Mouse (Mus musculus): Measurements from ENCODE around the gene Il2. TPM values are rescaled to one million over a fixed set of nuclear protein-coding genes. Genes with fewer than 3 reads are reported as not detected.

Il2 gene
- total RNA-seq, 2 experiments from 2014 or later: not detected

Other genes starting within 250 kb of the Il2 start
- under 1 TPM in 1 of 2 experiments, not detected in 1; 0.08 TPM for gene Adad1, start 62.4 kb downstream of the Il2 start, total RNA-seq (2021)
- not detected for gene Il21, start 106.7 kb upstream of the Il2 start, total RNA-seq (2021)
- 1 to 10 TPM; 6.0 TPM for gene Bbs12, start 186.6 kb upstream of the Il2 start, total RNA-seq (2021)
- 1 to 10 TPM; 4.4 to 5.3 TPM for gene Cetn4, start 186.7 kb upstream of the Il2 start, total RNA-seq (2021)
- 1 to 10 TPM; 5.0 to 7.1 TPM for gene Fgf2, start 222.4 kb upstream of the Il2 start, total RNA-seq (2021)